Mouse (Mus musculus) layer of hippocampus, adult 6 months (tissue): ENCODE results near the gene 4930435E12Rik. TPM values are rescaled to one million over a fixed set of nuclear protein-coding genes. Genes with fewer than 3 reads are reported as not detected.

Source experiments
- long read RNA-seq, 2 experiments: library from polyadenylated mRNA; unstranded; transcript quantifications; one replicate each; pipeline ENCODE4 v2.0.0; 2019 to 2020
- polyA plus RNA-seq: library from polyadenylated mRNA; unstranded; fragments of <200 nt; fragmentation: Nextera tagmentation; gene quantifications from 2 replicates; pipeline ENCODE4 v1.2.3, GENCODE M21; 2021

4930435E12Rik gene
- polyA plus RNA-seq: not detected in 2 replicates
- long read RNA-seq, experiment 1: 0 reads
- long read RNA-seq, experiment 2: 0 reads

DNA sequence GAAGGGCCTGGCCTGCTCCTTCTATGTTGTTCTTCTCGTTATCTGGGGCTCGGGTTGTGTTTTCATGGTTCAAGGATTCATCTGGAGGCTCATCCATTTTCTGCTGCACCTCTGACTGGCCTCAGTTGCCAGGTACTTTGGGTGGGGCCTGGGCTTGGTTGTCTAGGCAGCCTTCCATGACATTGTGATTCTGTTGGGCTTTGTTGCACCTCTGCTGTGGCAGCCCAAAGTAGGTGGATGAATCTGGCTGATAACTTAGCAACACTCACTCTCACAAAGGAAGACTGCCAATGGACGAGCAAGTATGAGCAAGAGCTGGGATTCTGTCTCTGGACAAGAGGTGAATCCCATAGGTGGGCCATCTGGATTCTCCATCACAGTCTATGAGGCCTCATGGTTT, at the start of gene 4930435E12Rik:
Gene 4930435E12Rik (minus strand): TSS at position 101 of the 400 bp plus-strand sequence.

DNA sequence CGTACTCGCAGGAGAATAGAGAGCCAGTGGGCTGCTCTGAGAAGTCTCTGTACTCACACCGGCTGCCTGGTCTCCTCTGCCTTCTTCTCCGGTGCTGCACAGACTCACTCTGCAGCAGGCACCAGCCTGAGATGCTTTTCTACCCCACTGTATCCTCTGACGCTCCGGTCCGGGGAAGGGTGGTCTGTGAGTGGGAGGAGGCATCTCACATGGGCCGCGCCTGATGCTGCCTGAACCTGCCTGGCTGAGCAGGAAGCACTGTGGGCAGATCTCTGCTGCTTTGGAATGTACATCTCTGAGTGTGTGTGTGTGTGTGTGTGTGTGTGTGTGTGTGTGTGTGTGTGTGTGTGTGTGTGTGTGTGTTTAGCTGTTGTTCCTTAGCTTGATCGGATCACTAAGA, 28.5 kb downstream of the 4930435E12Rik start, which contains the start of gene Upk1b:
Gene Upk1b (minus strand): TSS at position 238 of the 400 bp plus-strand sequence.

Other genes with a start within 250 kb of the 4930435E12Rik start
- gene Arhgap31, start 115.5 kb downstream of the 4930435E12Rik start, polyA plus RNA-seq: 5.6 and 6.3 TPM in 2 replicates
- 22.9 and 23.1 TPM in 2 replicates for gene B4galt4, start 86.5 kb downstream of the 4930435E12Rik start, polyA plus RNA-seq
- gene Upk1b, start 28.4 kb downstream of the 4930435E12Rik start, polyA plus RNA-seq: 1.4 and 1.8 TPM in 2 replicates
- gene Igsf11, start 63.9 kb upstream of the 4930435E12Rik start, polyA plus RNA-seq: 16.6 and 21.9 TPM in 2 replicates